Mouse (Mus musculus) kidney, postnatal 25 days (tissue): Measurements from ENCODE around the gene Klrb1b.
A peak's percentile ranks its signal among the peaks of the same experiment; 100 is the strongest.
"Not testable (repeated sequence)": the region's sequence is repeated elsewhere in the genome, so short reads cannot be mapped to it uniquely, and the experiment has no call there.

Experiments used
- DNase-seq, 2 experiments: peaks; one replicate each; pipeline ENCODE4 v3.0.0; 2021; ENCODE audit warnings: mixed read lengths in 2 of 2

Gene Klrb1b

DNA sequence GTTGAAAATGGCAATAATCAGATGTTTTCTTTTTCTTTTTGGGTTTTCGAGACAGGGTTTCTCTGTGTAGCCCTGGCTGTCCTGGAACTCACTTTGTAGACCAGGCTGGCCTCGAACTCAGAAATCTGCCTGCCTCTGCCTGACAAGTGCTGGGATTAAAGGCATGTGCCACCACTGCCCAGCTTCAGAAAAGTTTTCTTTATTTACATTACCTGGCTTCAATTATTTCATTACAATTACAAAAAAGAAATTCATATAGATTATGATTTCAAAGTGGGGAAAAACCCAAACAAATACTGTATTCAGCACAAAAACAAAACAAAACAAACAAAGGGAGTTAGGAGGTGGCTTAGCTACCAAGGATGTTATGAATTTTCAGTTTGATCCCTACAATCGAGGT, 14.5 kb upstream of the Klrb1b start:
- not testable (repeated sequence) for DNase-seq

DNA sequence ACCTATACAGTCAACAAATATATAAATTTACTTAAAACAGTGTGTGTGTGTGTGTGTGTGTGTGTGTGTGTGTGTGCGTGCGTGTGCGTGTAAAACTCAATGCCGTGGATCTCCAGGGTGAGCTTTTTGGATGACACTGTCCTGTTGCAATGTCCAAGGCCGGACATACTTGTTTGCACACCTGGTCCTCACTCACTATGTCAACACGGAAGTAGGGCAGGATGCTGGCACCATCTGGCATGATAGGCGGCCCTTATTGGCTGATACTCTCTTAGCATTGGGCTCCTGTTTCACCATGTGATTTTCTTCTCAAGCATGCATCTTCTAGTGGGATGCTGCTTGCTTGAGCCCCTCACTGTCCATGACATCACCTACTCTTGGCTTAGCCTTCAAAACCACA, 13.8 kb upstream of the Klrb1b start:
- no peak for DNase-seq

DNA sequence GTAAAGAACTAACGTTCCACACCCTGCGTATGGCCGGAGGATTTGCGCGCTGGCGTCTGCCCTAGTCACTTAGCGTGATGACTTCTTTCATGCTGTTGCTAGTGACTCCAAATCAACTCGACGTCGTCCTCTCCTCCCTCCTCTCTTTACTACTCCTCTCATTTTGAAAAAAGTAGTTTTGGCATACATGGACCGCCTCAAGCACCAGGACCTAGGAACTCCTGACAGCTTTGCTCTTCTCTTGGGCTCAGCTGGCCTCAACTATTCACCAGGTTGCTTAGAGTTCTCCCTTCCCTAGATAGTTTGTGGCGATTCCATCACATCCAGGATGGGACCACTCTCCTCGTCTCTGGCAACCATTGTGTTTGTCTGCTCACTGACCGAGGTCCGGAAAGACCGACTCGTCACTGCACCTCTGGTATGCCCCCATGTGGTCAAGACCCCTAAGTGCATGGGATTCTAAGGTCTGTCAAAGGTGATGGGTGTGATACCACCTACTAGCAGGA, 13.2 kb upstream of the Klrb1b start:
- peak; percentile 90 to 92 for DNase-seq

DNA sequence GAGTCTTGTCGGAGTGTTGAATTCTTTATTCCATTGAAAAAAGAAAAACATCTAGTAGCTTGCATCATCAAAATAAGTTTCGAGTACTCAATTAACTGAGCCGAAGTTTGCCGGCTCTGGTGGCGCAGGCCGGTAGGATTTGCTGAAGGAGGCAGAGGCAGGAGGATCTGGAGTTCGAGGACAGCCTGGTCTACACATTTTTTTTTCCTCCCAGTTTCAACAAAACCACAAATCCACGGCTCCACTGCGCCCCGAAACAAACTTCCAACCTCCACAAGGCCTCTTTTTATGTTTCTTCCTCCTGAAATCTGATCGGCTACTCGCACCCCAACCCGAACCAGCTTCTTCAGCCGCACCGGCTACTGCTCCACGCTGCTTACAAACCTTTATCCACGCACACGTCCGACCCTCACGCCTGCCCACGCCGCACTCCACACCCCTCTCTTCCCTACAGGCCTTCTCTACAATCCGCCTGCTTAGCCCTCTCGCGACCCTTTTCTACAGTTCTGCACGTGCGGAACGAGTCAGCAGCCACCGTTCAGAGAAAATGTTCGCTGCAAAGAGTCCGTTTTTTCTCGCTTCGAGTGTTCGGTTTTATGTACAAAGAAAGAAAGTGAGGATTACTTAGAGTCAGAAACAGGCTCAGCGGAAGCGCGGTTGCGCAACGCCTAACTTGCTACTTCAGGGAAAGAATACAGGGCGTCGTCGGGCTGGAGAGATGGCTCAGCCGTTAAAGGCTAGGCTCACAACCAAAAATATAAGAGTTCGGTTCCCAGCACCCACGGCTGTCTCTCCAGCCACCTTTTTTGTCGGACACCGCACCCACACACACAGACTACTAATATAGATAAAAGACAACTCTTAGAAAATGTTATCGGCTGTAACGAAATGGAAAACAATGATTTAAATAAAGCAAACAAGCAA, 12.5 kb upstream of the Klrb1b start:
- DNase-seq, result peak; percentile 86 to 90

GRCm38 (mm10) chr6:128837454-128838341, 11.6 kb upstream of the Klrb1b start:
- peak in 1 of 2 experiments; percentile 23 for DNase-seq

- no peak for DNase-seq
Measured at GRCm38 (mm10) chr6:128836955-128837334, 10.8 kb upstream of the Klrb1b start.

DNA sequence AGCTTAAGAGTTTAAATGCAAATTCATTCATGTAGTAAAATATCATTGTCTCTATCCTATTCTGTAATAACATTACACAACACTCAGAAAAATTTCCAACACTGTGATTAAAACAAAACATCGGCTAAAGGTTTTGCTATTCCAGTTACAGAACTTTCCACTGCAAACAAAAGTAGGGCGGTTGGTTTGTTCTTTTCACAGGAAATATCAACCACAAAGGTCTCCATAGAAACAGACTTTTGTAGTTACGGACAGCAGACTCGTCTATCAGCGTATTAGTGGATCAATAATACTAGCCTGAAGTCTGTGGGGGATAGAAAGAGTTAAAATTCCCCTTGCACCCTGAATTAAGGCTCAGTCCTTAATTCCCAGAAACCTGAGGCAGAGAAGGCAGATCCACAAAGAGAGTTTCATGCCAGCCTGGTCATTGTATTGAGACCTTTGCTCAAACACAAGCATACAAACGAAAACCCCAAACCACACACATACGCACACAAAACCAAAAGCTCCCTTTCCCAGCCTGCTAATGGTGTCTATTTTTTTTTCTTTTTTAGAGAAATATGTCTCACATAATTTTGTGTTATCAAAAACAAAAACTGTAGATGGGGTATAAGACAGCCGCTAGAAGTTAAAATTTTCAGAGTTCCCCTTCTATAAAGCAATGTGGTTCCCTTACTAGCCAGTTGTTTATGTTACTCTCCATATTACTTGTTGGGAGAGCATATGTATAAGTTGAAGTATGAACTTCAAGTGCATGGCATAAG, 10.2 kb upstream of the Klrb1b start:
- no peak for DNase-seq

DNA sequence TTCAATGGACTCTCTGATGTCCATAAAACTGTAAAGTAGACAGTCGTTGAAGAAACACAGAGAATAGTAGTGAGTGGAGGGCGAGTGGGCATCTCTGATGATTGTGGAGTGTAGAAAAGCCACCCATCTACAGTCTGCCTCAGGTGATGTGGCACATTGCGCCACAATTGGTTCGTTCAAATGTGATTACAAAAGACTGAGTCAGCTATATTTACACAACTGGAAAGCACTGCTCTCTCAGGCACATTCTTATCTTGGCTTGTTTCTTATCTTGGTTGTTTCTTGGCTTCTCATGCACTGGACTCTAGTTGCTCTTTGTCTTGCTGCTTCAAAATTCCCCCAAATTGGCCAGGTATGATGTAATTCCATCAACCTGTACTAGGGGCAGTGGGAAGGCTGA, 9.4 kb upstream of the Klrb1b start:
- no peak for DNase-seq

DNA sequence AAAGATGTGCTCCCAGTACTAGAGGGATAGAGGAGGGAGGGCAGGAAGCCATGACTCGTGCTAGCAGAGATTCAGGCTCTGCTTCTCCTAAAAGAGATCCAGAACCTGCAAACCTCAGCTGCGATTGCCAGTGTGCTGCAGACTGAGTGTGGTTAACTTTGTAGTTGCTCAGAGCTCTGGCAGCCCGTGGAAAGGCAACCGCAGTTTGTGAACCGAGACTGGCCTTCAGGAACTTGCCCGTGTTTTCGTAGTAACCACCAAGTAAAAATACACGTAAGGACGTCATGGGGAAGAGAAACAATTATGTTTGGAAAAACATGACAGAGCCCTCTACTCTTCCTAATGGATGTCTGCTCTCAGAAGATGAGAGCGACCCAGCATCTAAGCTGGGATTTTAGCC, 6.9 kb upstream of the Klrb1b start:
- no peak for DNase-seq

GRCm38 (mm10) chr6:128829837-128830236, 3.7 kb upstream of the Klrb1b start:
- no peak for DNase-seq

DNA sequence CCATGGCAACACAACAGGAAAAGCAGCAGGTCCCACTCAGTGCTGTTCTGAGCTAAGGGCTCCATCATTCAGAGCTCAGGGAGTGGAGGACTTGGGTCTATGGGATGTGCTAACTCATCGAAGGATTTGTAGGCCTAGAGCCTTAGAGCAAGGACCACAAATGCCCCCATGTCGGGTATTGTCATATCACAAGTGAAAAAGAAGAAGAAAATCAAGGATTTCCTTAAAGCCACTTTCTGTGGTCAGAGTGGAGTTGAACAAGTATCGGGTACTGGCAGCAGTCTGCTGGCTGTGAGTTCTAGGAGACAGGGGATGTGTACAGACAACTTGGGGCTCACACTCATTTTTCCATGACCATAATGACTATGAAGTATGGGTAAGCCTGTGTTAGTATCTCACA, 650 bp upstream of the Klrb1b start:
- DNase-seq, result no peak

DNA sequence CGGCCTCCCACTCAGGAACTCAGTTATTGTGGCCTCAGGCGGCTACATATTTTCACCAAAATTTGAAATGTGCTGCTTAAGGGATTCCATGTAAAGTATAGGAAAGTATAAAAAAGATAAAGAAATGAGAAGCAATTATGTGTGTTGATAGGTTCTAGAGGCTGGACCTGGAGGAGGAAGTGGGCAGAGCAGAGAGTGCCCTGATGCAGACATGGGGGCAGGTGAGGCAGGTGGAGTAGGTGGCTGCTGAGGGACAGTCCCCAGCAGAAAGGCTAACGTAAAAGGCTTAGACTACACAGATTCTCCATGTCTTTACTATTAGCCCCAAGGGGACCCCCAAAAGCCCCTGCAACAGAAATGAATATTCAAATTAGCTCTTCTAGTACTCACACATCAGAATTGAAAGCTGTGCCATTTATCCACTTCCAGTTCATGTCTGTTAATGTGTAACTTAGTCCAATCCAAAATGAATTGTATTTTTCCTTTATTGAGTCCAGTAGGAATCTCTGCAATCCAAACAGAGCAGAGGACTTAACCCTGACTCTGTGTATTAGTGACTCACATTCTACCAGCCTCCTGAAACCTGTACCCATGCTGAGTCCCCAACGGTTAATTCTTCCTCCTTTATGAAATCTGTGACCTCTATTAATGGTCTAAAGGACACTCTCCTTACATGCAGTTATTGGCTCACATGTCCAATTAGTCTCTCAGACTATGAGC, 7.9 kb downstream of the Klrb1b start:
- DNase-seq, result no peak

- peak; percentile 48 to 54 for DNase-seq
Measured at GRCm38 (mm10) chr6:128808532-128808931, 17.6 kb downstream of the Klrb1b start.

GRCm38 (mm10) chr6:128807021-128807420, 19.1 kb downstream of the Klrb1b start:
- DNase-seq, result peak in 1 of 2 experiments; percentile 13

GRCm38 (mm10) chr6:128804823-128805640, 21.1 kb downstream of the Klrb1b start:
- peak; percentile 75 to 89 for DNase-seq

- DNase-seq, result peak; percentile 94 to 98
Measured at GRCm38 (mm10) chr6:128802999-128803857, 22.9 kb downstream of the Klrb1b start.

DNA sequence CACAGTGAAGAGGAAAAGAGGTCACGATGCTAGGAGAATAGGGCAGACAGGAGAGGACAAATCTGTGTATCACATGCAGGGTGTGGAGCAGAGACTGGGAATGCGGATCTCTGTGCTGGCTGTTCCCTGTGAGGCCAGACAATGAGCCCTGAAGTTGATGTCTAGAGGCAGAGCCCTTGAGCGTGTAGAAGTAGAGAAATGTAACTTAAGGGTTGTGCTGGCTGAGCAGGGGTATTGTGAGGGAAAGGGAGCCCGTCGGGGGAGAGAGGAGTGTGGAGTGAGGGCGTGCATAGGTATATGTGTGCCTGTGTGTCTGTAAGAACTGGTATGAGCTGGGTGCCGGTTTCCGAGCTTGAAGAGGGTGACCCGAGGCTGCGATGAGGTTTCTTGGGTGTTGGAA, 23.6 kb downstream of the Klrb1b start:
- DNase-seq, result no peak

- DNase-seq, result not testable (repeated sequence)
Measured at GRCm38 (mm10) chr6:128800696-128801095, 25.4 kb downstream of the Klrb1b start.

GRCm38 (mm10) chr6:128799896-128800270, 26.2 kb downstream of the Klrb1b start:
- no peak for DNase-seq
